Mouse (Mus musculus): ENCODE data around the gene Gm6020.

DNA sequence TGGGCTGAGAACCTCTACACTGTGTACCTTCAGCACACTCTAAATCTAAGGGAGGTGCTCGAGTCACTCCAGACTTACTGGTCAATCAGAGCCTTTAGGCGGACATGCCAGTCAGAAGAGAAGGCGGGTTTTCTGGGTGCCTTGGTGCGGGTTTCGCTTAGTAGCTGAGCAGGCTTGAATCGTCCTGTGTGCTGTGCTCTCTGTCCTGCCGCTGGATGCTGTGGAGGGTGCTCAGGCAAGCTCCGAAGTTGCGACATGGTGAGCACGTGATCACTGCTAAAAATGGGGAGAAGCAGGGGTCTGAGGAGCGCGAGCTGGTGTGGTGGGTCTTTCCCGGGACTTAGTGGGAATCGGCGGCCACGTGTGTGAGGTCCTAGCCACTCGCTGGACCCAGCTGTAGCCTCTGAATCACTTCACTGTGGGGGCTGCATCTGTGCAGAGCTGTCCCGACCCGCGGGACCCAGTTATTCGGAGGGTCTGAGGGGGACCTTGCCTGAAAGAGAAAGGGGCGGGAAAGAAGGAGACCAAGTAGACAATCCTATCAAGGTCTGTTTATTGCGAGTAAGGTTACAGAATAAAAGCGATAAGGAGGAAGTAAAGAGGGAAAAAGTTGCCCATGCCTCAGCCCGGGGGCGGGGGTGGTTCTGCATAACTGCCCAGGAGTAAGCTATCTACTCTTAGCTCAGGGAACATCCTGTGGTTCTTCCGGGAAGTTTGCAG is 31.8 kb upstream of the Gm6020 start:
- TF ChIP-seq EP300 (IDR thresholded peaks at IDR 0.05; ENCODE audit: insufficient read depth, low read depth, low read length) (no peak), CTCF (IDR thresholded peaks at IDR 0.05; ENCODE audit: low read depth, low read length) (no peak), POLR2A (IDR thresholded peaks at IDR 0.05; ENCODE audit: insufficient read depth, low read length) (no peak)

Measured in ES-Bruce4 (cell line).